Comparison of ENCODE assay signal across 8 mouse cellular contexts in the genomic region with DNA sequence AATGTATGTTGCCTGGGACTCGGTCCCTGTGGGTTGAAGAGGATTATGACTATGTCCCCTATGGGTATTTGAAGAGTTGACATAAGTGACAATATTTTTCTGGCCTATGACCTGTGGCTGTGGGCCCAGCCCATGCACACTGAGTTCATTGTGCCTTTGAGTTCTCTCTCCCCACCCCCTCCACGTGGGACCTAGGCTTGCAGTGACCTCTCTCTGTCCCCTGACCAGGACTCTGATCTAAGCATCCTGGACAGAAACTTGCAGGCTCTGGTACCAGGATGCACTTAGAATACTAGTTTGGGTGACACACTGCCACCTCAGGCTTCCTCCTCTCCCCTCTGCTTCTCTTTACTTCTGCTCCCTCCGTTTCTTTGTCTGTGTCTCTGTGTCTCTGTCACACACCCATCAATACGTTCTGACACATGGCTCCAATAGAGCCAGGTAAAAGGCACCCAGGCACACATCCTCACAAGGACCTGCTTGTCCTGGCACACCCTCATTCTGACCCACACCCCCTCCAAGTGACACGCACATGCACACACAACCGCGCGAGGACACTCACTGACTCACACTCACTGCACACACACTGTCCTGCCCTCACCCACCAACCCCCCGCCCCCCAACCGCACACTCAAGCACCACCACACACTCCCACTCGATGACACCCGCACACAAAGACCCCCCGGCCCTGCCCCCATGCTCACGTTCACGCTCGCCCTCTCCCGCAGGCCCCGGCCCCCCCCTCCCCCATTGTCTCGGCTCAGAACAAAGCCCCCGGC. TPM values are rescaled to one million over a fixed set of nuclear protein-coding genes. Genes with fewer than 3 reads are reported as not detected.
A peak's percentile ranks its signal among the peaks of the same experiment; 100 is the strongest.
DNase-seq lines count a peak whose midpoint lies in the region; ATAC-seq and TF ChIP-seq lines count a peak whose summit lies in the region.

No protein-coding gene starts in this region.

- H3K4me1 ChIP-seq in kidney, adult 2 months (ENCODE audit: control insufficient read depth, insufficient read depth, low read length) = 0 out of 2 replicates have a peak, but pooled peaks cover 4% of the 10 kb centered on the region
- peaks cover 35% of the 10 kb centered on the region for H3K4me1 ChIP-seq in hindbrain, embryonic 16.5 days (ENCODE audit: control insufficient read depth, insufficient read depth, low read depth, low read length)
- peaks cover 19% of the 10 kb centered on the region for H3K4me1 ChIP-seq in midbrain, postnatal 0 days (ENCODE audit: insufficient read depth, low read length)

- DNase-seq in kidney, adult 2 months = no peak
- DNase-seq in kidney, adult 18-20 months = no peak
- peak; percentile 53 for DNase-seq in embryo, embryonic 9.5 days (ENCODE audit: extremely low spot score)
- DNase-seq in midbrain, postnatal 0 days (ENCODE audit: low spot score) = peak; percentile 42
- no peak for DNase-seq in left cerebral cortex, adult 11 months (ENCODE audit: low spot score)
- DNase-seq in urinary bladder, postnatal 36 days (ENCODE audit: low spot score in 2 of 2) = no peak
- DNase-seq in gastrocnemius, postnatal 14 days = no peak

- ATAC-seq in hindbrain, embryonic 16.5 days = peak; percentile 80
- peak; percentile 81 for ATAC-seq in midbrain, postnatal 0 days (ENCODE audit: low FRiP score)

- 14% methylated on average over 20 of the region's 20 CpGs for WGBS in kidney, adult 2 months
- WGBS in hindbrain, embryonic 16.5 days = 3% methylated on average over 19 of the region's 20 CpGs
- 3% methylated on average over 17 of the region's 20 CpGs for WGBS in midbrain, postnatal 0 days

- peak overlapping the region; percentile 100 for H3K9ac ChIP-seq in hindbrain, embryonic 16.5 days (ENCODE audit: low read depth, low read length)
- peak overlapping the region; percentile 100 for H3K9ac ChIP-seq in midbrain, postnatal 0 days (replicated peaks; ENCODE audit: low read length, poor library complexity, severe bottlenecking)

- TF ChIP-seq POLR2A in kidney, adult 2 months (IDR thresholded peaks at IDR 0.05; ENCODE audit: low read depth, low read length) = no peak

- H3K36me3 ChIP-seq in kidney, adult 2 months (ENCODE audit: control insufficient read depth, insufficient read depth, low read length) = no peaks in the 10 kb centered on the region
- H3K36me3 ChIP-seq in hindbrain, embryonic 16.5 days (ENCODE audit: control insufficient read depth, insufficient read depth, low read length) = peaks cover 5% of the 10 kb centered on the region
- H3K36me3 ChIP-seq in midbrain, postnatal 0 days (ENCODE audit: insufficient read depth, low read length) = peaks cover 14% of the 10 kb centered on the region

- intact Hi-C loops in gastrocnemius, postnatal 14 days (cut with DNase I; ENCODE audit: low total_unique reads) = no loop called here

- H3K27ac ChIP-seq in kidney, adult 2 months (ENCODE audit: insufficient read depth, low read depth, low read length) = no peak overlapping the region
- peak overlapping the region; percentile 98 for H3K27ac ChIP-seq in hindbrain, embryonic 16.5 days (ENCODE audit: low read depth, low read length)
- peak overlapping the region; percentile 100 for H3K27ac ChIP-seq in midbrain, postnatal 0 days (ENCODE audit: low read depth, low read length)

- peak overlapping the region; percentile 83; the same call in 1 of the 2 replicates for H3K4me3 ChIP-seq in kidney, adult 2 months (ENCODE audit: insufficient read depth, low read depth, low read length)
- peak overlapping the region; percentile 90 for H3K4me3 ChIP-seq in hindbrain, embryonic 16.5 days (ENCODE audit: low read length)
- H3K4me3 ChIP-seq in midbrain, postnatal 0 days (ENCODE audit: low read depth, low read length) = peak overlapping the region; percentile 97

- H3K4me2 ChIP-seq in hindbrain, embryonic 16.5 days (ENCODE audit: low read length) = peak overlapping the region; percentile 66
- peak overlapping the region; percentile 54 for H3K4me2 ChIP-seq in midbrain, postnatal 0 days (ENCODE audit: low read depth, low read length, poor library complexity, severe bottlenecking)

- peaks cover 4% of the 10 kb centered on the region; the same call in 1 of the 2 replicates for H3K27me3 ChIP-seq in kidney, adult 2 months (replicated peaks; ENCODE audit: control insufficient read depth, insufficient read depth, low read length)
- H3K27me3 ChIP-seq in hindbrain, embryonic 16.5 days (replicated peaks; ENCODE audit: control insufficient read depth, insufficient read depth, low read length) = no peaks in the 10 kb centered on the region
- H3K27me3 ChIP-seq in midbrain, postnatal 0 days (ENCODE audit: insufficient read depth, low read length) = no peaks in the 10 kb centered on the region

- H3K9me3 ChIP-seq in hindbrain, embryonic 16.5 days (ENCODE audit: control insufficient read depth, low read length) = no peaks in the 10 kb centered on the region
- H3K9me3 ChIP-seq in midbrain, postnatal 0 days (ENCODE audit: low read length) = no peaks in the 10 kb centered on the region

- no peak for TF ChIP-seq CTCF in kidney, adult 2 months (conservative IDR thresholded peaks at IDR 0.05; ENCODE audit: insufficient read depth, insufficient read length, low read depth, low read length)
- no peak for TF ChIP-seq CTCF in midbrain, postnatal 0 days (IDR thresholded peaks at IDR 0.05)

RNA-seq across cellular contexts. Expression of a gene that starts 0.8 kb away (rescaled TPM):
- polyA plus RNA-seq in kidney, adult 2 months (2012; rRNA removed) = 5.9 and 7.1 TPM in 2 replicates
- polyA plus RNA-seq in hindbrain, embryonic 16.5 days (2015; fragmentation: Nextera tagmentation; extraction: Ambion mirVana) = 9.8 and 12.3 TPM in 2 replicates
- total RNA-seq in midbrain, postnatal 0 days (2014; rRNA removed) = 101 and 105 TPM in 2 replicates
- polyA plus RNA-seq in midbrain, postnatal 0 days (2015; fragmentation: Nextera tagmentation; extraction: Ambion mirVana) = 7.0 and 7.5 TPM in 2 replicates
- 10 to 100 TPM in 1 of 2 experiments, 1 to 10 TPM in 1; 9.2 to 14.2 TPM for total RNA-seq in gastrocnemius, postnatal 14 days (2021)

RNA-seq across cellular contexts. Expression of a gene that starts 24.2 kb away (rescaled TPM):
- polyA plus RNA-seq in kidney, adult 2 months (2012; rRNA removed) = 271 and 278 TPM in 2 replicates
- polyA plus RNA-seq in hindbrain, embryonic 16.5 days (2015; fragmentation: Nextera tagmentation; extraction: Ambion mirVana) = 204 and 208 TPM in 2 replicates
- 16.6 and 18.6 TPM in 2 replicates for total RNA-seq in midbrain, postnatal 0 days (2014; rRNA removed)
- polyA plus RNA-seq in midbrain, postnatal 0 days (2015; fragmentation: Nextera tagmentation; extraction: Ambion mirVana) = 173 and 192 TPM in 2 replicates
- total RNA-seq in gastrocnemius, postnatal 14 days (2021) = 100 to 1,000 TPM; 136 to 145 TPM

RNA-seq across cellular contexts. Expression of a gene that starts 34.7 kb away (rescaled TPM):
- 251 and 309 TPM in 2 replicates for polyA plus RNA-seq in kidney, adult 2 months (2012; rRNA removed)
- 56.1 and 58.1 TPM in 2 replicates for polyA plus RNA-seq in hindbrain, embryonic 16.5 days (2015; fragmentation: Nextera tagmentation; extraction: Ambion mirVana)
- total RNA-seq in midbrain, postnatal 0 days (2014; rRNA removed) = 38.3 and 66.8 TPM in 2 replicates
- 41.3 and 42.2 TPM in 2 replicates for polyA plus RNA-seq in midbrain, postnatal 0 days (2015; fragmentation: Nextera tagmentation; extraction: Ambion mirVana)
- total RNA-seq in gastrocnemius, postnatal 14 days (2021) = 10 to 100 TPM; 30.7 to 35.0 TPM

RNA-seq across cellular contexts. Expression of a gene that starts 42.5 kb away (rescaled TPM):
- 423 and 437 TPM in 2 replicates for polyA plus RNA-seq in kidney, adult 2 months (2012; rRNA removed)
- 87.5 and 91.0 TPM in 2 replicates for polyA plus RNA-seq in hindbrain, embryonic 16.5 days (2015; fragmentation: Nextera tagmentation; extraction: Ambion mirVana)
- total RNA-seq in midbrain, postnatal 0 days (2014; rRNA removed) = 65.7 and 87.1 TPM in 2 replicates
- polyA plus RNA-seq in midbrain, postnatal 0 days (2015; fragmentation: Nextera tagmentation; extraction: Ambion mirVana) = 91.2 and 102 TPM in 2 replicates
- total RNA-seq in gastrocnemius, postnatal 14 days (2021) = 10 to 100 TPM; 75.4 to 76.3 TPM

RNA-seq across cellular contexts. Expression of a gene that starts 49.5 kb away (rescaled TPM):
- 7.5 TPM in 2 replicates for polyA plus RNA-seq in kidney, adult 2 months (2012; rRNA removed)
- 26.3 and 26.4 TPM in 2 replicates for polyA plus RNA-seq in hindbrain, embryonic 16.5 days (2015; fragmentation: Nextera tagmentation; extraction: Ambion mirVana)
- 19.1 and 29.3 TPM in 2 replicates for total RNA-seq in midbrain, postnatal 0 days (2014; rRNA removed)
- 16.1 and 19.4 TPM in 2 replicates for polyA plus RNA-seq in midbrain, postnatal 0 days (2015; fragmentation: Nextera tagmentation; extraction: Ambion mirVana)
- 10 to 100 TPM in 1 of 2 experiments, 1 to 10 TPM in 1; 7.5 to 10.7 TPM for total RNA-seq in gastrocnemius, postnatal 14 days (2021)

Comparison
In these comparisons a context has a peak if more than half of its experiments do, and no peak if none do; other contexts are left out.
1. DNase-seq: peak in embryo, embryonic 9.5 days (single experiment) and midbrain, postnatal 0 days (single experiment); none in kidney, adult 2 months (single experiment), kidney, adult 18-20 months (single experiment), left cerebral cortex, adult 11 months (single experiment), urinary bladder, postnatal 36 days (0 of 2) and gastrocnemius, postnatal 14 days (single experiment).
2. Peak in every context shown above with its lines, with median percentiles within 50 percentile points of each other: H3K4me3 ChIP-seq.